Mouse (Mus musculus): Measurements from ENCODE around the gene Slc25a1.

DNA sequence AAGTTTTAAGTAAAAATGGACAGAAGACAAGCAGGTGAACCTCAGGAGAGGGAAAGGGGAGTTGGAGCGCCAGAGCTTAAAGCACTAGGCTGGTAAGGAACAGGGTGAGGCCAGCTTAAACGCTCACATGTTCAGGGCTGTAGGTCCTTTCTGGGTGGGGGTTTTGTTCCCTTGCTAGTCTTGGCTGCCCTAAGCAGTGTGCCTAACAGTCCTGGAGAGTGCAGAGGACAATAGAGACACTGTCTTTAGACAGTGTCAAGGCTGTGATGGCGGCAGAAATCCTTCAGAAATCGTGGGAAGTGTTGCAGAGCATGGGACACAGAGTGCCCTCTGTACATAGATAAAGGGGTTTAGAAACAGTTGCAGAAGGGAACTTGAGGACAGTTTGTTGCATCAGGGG is 22.0 kb upstream of the Slc25a1 start:
- TF ChIP-seq POLR2A (IDR thresholded peaks at IDR 0.05; ENCODE audit: insufficient read length, low read depth) (no peak), SRF (IDR thresholded peaks at IDR 0.05; ENCODE audit: control insufficient read depth, insufficient read length, low read depth) (no peak), MAX (IDR thresholded peaks at IDR 0.05; ENCODE audit: low read depth) (no peak), MYOG (IDR thresholded peaks at IDR 0.05; ENCODE audit: control insufficient read depth in 1 of 3, insufficient read depth in 1 of 3, insufficient read length in 2 of 3, low read depth in 2 of 3) (no peak)
